Mouse (Mus musculus) CD8-positive naive resting alpha-beta T cell, adult 2 months (primary cell): ENCODE results near the gene Olfr13.
"Not testable (repeated sequence)": the region's sequence is repeated elsewhere in the genome, so short reads cannot be mapped to it uniquely, and the experiment has no call there.

ENCODE experiments used
- DNase-seq, 2 experiments: peaks; one replicate each; pipeline ENCODE4 v3.0.0; 2022; ENCODE audit warnings: low read depth in 2 of 2, low spot score in 2 of 2

Olfr13 gene

GRCm38 (mm10) chr6:43171840-43172239, at the start of gene Olfr13:
Gene Olfr13, plus strand, starts transcription at chr6:43172140.
- DNase-seq, result no peak

- not testable (repeated sequence) for DNase-seq
Measured at GRCm38 (mm10) chr6:43146267-43146666, 25.7 kb upstream of the Olfr13 start, which contains the start of gene Olfr237-ps1. Gene Olfr237-ps1, plus strand, starts transcription at chr6:43146567.

GRCm38 (mm10) chr6:43159502-43159901, 12.4 kb upstream of the Olfr13 start:
- DNase-seq, result no peak

- no peak for DNase-seq
Measured at GRCm38 (mm10) chr6:43162982-43163381, 9.0 kb upstream of the Olfr13 start, which contains the start of gene Olfr437. Gene Olfr437, plus strand, starts transcription at chr6:43163282.

GRCm38 (mm10) chr6:43167246-43167645, 4.7 kb upstream of the Olfr13 start:
- DNase-seq, result no peak

- no peak for DNase-seq
Measured at GRCm38 (mm10) chr6:43178129-43178528, 6.2 kb downstream of the Olfr13 start.

GRCm38 (mm10) chr6:43178584-43179501, 6.9 kb downstream of the Olfr13 start:
- DNase-seq, result no peak

GRCm38 (mm10) chr6:43190986-43191385, 19.0 kb downstream of the Olfr13 start:
- no peak for DNase-seq

- no peak for DNase-seq
Measured at GRCm38 (mm10) chr6:43196781-43197180, 24.8 kb downstream of the Olfr13 start, which contains the start of gene Olfr435. Gene Olfr435, plus strand, starts transcription at chr6:43197146.

GRCm38 (mm10) chr6:43198094-43198493, 26.2 kb downstream of the Olfr13 start:
- DNase-seq, result no peak

GRCm38 (mm10) chr6:43202786-43203185, 30.8 kb downstream of the Olfr13 start:
- DNase-seq, result no peak

- no peak for DNase-seq
Measured at GRCm38 (mm10) chr6:43205355-43205754, 33.4 kb downstream of the Olfr13 start.

GRCm38 (mm10) chr6:43212873-43213272, 40.9 kb downstream of the Olfr13 start, which contains the start of gene Olfr434:
Gene Olfr434, plus strand, starts transcription at chr6:43213021.
- DNase-seq, result not testable (repeated sequence)
